Mouse (Mus musculus) heart, embryonic 11.5 days (tissue): ENCODE results near the gene Gm5134. TPM values are rescaled to one million over a fixed set of nuclear protein-coding genes. Genes with fewer than 3 reads are reported as not detected.

Experiments used
- ATAC-seq: fragments of 200-750 bp; cut with Nextera tagmentation; replicated peaks from 2 replicates; pipeline ENCODE4 v1.8.0; 2017; ENCODE audit warnings: moderate library complexity; ENCODE audit not compliant: insufficient number of reproducible peaks, low FRiP score, low TSS enrichment
- H3K27ac ChIP-seq: fragments of 300-500 bp; sonication (generic); 2 replicates; pipeline ENCODE4 v1.5.1; 2014; ENCODE audit warnings: mild to moderate bottlenecking, low read depth, low read length
- H3K27me3 ChIP-seq: fragments of 300-500 bp; sonication (generic); 2 replicates; pipeline ENCODE4 v1.6.1; 2014; ENCODE audit warnings: mild to moderate bottlenecking, low read length, mixed read lengths; ENCODE audit not compliant: control insufficient read depth, insufficient read depth
- H3K36me3 ChIP-seq: fragments of 300-500 bp; sonication (generic); 2 replicates; pipeline ENCODE4 v1.6.1; 2014; ENCODE audit warnings: mild to moderate bottlenecking, low read length, moderate library complexity, mixed read lengths; ENCODE audit not compliant: control insufficient read depth, insufficient read depth
- H3K4me1 ChIP-seq: fragments of 300-500 bp; sonication (generic); 2 replicates; pipeline ENCODE4 v1.6.1; 2014; ENCODE audit warnings: low read length; ENCODE audit not compliant: control insufficient read depth, insufficient read depth
- H3K4me2 ChIP-seq: fragments of 300-500 bp; sonication (generic); 2 replicates; pipeline ENCODE4 v1.6.1; 2014; ENCODE audit warnings: mild to moderate bottlenecking, moderate library complexity
- H3K4me3 ChIP-seq: fragments of 300-500 bp; sonication (generic); 2 replicates; pipeline ENCODE4 v1.5.1; 2014; ENCODE audit warnings: low read depth, low read length
- H3K9ac ChIP-seq: fragments of 300-500 bp; sonication (generic); 2 replicates; pipeline ENCODE4 v1.6.1; 2014; ENCODE audit warnings: mild to moderate bottlenecking, low read depth, low read length, moderate library complexity
- H3K9me3 ChIP-seq: fragments of 300-500 bp; sonication (generic); replicated peaks from 2 replicates; pipeline ENCODE4 v1.6.1; 2016; ENCODE audit warnings: low read length; ENCODE audit not compliant: control insufficient read depth
- WGBS: fragments of 180-500 bp; shearing (Covaris S2); extraction: QIAGEN DNeasy Blood & Tissue Kit; methylation state at CpG from one replicate; pipeline ENCODE4 v1.1.7; 2014; ENCODE audit not compliant: insufficient replicate concordance; 5-methylcytosine and 5-hydroxymethylcytosine counted together
- polyA plus RNA-seq: library from polyadenylated mRNA; unstranded; fragments of >200 nt; fragmentation: Nextera tagmentation; extraction: Ambion mirVana; gene quantifications from 2 replicates; pipeline ENCODE4 v1.2.1, GENCODE M21; 2014

Gm5134 gene
- polyA plus RNA-seq, result 0.18 TPM in 1 of 2 replicates, not detected in the other

- peak; percentile 33; the same call in 1 of the 2 replicates for ATAC-seq
- Histone ChIP-seq H3K4me3 (0 out of 2 replicates have a peak within 1 kb of the TSS, but pooled peaks have one; percentile 23), H3K9ac (0 out of 2 replicates have a peak within 1 kb of the TSS, but pooled peaks have one; percentile 40), H3K27me3 (peaks cover 11% of the 10 kb centered on the region), H3K36me3 (no peaks in the 10 kb centered on the region), H3K4me2 (peak within 1 kb of the TSS; percentile 64), H3K4me1 (no peaks in the 10 kb centered on the region), H3K9me3 (no peaks in the 10 kb centered on the region), H3K27ac (no peak within 1 kb of the TSS)
- 20% methylated on average over 20 of the region's 20 CpGs for WGBS
Measured at GRCm38 (mm10) chr10:75954381-75954811, at the start of gene Gm5134. Gene Gm5134, plus strand, starts transcription at chr10:75954514.

GRCm38 (mm10) chr10:75906882-75907281 lies 47.4 kb upstream of the Gm5134 start:
- Histone ChIP-seq H3K9ac (no peak overlapping the region), H3K4me1 (no peaks in the 10 kb centered on the region), H3K4me2 (no peak overlapping the region), H3K27me3 (no peaks in the 10 kb centered on the region), H3K27ac (no peak overlapping the region), H3K4me3 (no peak overlapping the region), H3K9me3 (no peaks in the 10 kb centered on the region), H3K36me3 (peaks cover 54% of the 10 kb centered on the region)
- ATAC-seq, result no peak
- WGBS, result 97% methylated on average over 4 of the region's 4 CpGs

GRCm38 (mm10) chr10:75910698-75911097 lies 43.6 kb upstream of the Gm5134 start:
- Histone ChIP-seq H3K4me3 (no peak overlapping the region), H3K36me3 (peaks cover 51% of the 10 kb centered on the region)
- WGBS, result 90% methylated on average over 2 of the region's 2 CpGs

GRCm38 (mm10) chr10:75913013-75913589 lies 41.2 kb upstream of the Gm5134 start:
- no peaks in the 10 kb centered on the region for H3K27me3 ChIP-seq
- 51% methylated on average over 6 of the region's 6 CpGs for WGBS
- no peak overlapping the region for H3K9ac ChIP-seq
- H3K4me2 ChIP-seq, result no peak overlapping the region
- H3K27ac ChIP-seq, result no peak overlapping the region
- ATAC-seq, result no peak
- no peaks in the 10 kb centered on the region for H3K9me3 ChIP-seq
- H3K4me1 ChIP-seq, result peaks cover 19% of the 10 kb centered on the region
- no peak overlapping the region for H3K4me3 ChIP-seq
- peaks cover 44% of the 10 kb centered on the region for H3K36me3 ChIP-seq

More at GRCm38 (mm10) chr10:75910698-75911097, 43.6 kb upstream of the Gm5134 start:
- Histone ChIP-seq H3K4me2 (no peak overlapping the region), H3K27me3 (no peaks in the 10 kb centered on the region), H3K9me3 (no peaks in the 10 kb centered on the region), H3K27ac (no peak overlapping the region), H3K4me1 (peaks cover 12% of the 10 kb centered on the region), H3K9ac (no peak overlapping the region)
- ATAC-seq, result no peak

GRCm38 (mm10) chr10:75915557-75915956 lies 38.8 kb upstream of the Gm5134 start:
- Histone ChIP-seq H3K9ac (no peak overlapping the region), H3K36me3 (peaks cover 33% of the 10 kb centered on the region), H3K4me3 (no peak overlapping the region), H3K9me3 (no peaks in the 10 kb centered on the region), H3K27ac (peak overlapping the region; percentile 35; the same call in 1 of the 2 replicates), H3K4me2 (no peak overlapping the region), H3K27me3 (no peaks in the 10 kb centered on the region), H3K4me1 (peaks cover 26% of the 10 kb centered on the region)
- ATAC-seq, result no peak
- 45% methylated on average over 7 of the region's 7 CpGs for WGBS

GRCm38 (mm10) chr10:75916840-75917239 lies 37.5 kb upstream of the Gm5134 start:
- no peak for ATAC-seq
- no peak overlapping the region for H3K4me3 ChIP-seq
- WGBS, result 82% methylated on average over 8 of the region's 8 CpGs
- H3K9ac ChIP-seq, result no peak overlapping the region
- H3K9me3 ChIP-seq, result no peaks in the 10 kb centered on the region
- no peaks in the 10 kb centered on the region for H3K27me3 ChIP-seq
- no peak overlapping the region for H3K4me2 ChIP-seq
- peaks cover 26% of the 10 kb centered on the region for H3K4me1 ChIP-seq
- no peak overlapping the region for H3K27ac ChIP-seq
- H3K36me3 ChIP-seq, result peaks cover 24% of the 10 kb centered on the region

- Histone ChIP-seq H3K9ac (no peak overlapping the region), H3K4me1 (peaks cover 22% of the 10 kb centered on the region), H3K27me3 (no peaks in the 10 kb centered on the region), H3K27ac (no peak overlapping the region), H3K4me3 (no peak overlapping the region), H3K9me3 (no peaks in the 10 kb centered on the region), H3K4me2 (no peak overlapping the region), H3K36me3 (peaks cover 17% of the 10 kb centered on the region)
- ATAC-seq, result no peak
- 81% methylated on average over 5 of the region's 5 CpGs for WGBS
Measured at GRCm38 (mm10) chr10:75919026-75919425, 35.3 kb upstream of the Gm5134 start.

- under 1% methylated on average over 76 of the region's 76 CpGs for WGBS
- peak within 1 kb of the TSS; percentile 66 for H3K4me3 ChIP-seq
- H3K27me3 ChIP-seq, result no peaks in the 10 kb centered on the region
- peak within 1 kb of the TSS; percentile 87 for H3K4me2 ChIP-seq
- no peaks in the 10 kb centered on the region for H3K9me3 ChIP-seq
- peaks cover 3% of the 10 kb centered on the region for H3K36me3 ChIP-seq
- peak within 1 kb of the TSS; percentile 76 for H3K27ac ChIP-seq
- peak; percentile 86 for ATAC-seq
- peak within 1 kb of the TSS; percentile 92 for H3K9ac ChIP-seq
- H3K4me1 ChIP-seq, result peaks cover 16% of the 10 kb centered on the region
Measured at GRCm38 (mm10) chr10:75921026-75921725, 33.1 kb upstream of the Gm5134 start, which contains the start of gene Smarcb1. Gene Smarcb1, minus strand, starts transcription at chr10:75921617.
